Mouse (Mus musculus) spleen, postnatal 36 days (tissue): ENCODE results near the gene Gm21778.
"Not testable (repeated sequence)": the region's sequence is repeated elsewhere in the genome, so short reads cannot be mapped to it uniquely, and the experiment has no call there.

Source experiments
- DNase-seq, 2 experiments: peaks; one replicate each; pipeline ENCODE4 v3.0.0; 2022; ENCODE audit warnings: low spot score in 2 of 2, mixed read lengths in 1 of 2

Gm21778 gene

GRCm38 (mm10) chrY:5942160-5942559 lies at the start of gene Gm21778:
TSS of gene Gm21778 (plus strand) at chrY:5942460.
- not testable (repeated sequence) for DNase-seq
